Mouse (Mus musculus) Muller cell, postnatal 12 days (primary cell): Measurements from ENCODE around the gene Fhod1.

Experiments used
- DNase-seq: peaks from one replicate; pipeline ENCODE4 v3.0.0-alpha.2; 2015; ENCODE audit errors: inconsistent ontology term

Fhod1 gene

GRCm38 (mm10) chr8:105318662-105319190, 29.0 kb downstream of the Fhod1 start:
- no peak for DNase-seq

DNA sequence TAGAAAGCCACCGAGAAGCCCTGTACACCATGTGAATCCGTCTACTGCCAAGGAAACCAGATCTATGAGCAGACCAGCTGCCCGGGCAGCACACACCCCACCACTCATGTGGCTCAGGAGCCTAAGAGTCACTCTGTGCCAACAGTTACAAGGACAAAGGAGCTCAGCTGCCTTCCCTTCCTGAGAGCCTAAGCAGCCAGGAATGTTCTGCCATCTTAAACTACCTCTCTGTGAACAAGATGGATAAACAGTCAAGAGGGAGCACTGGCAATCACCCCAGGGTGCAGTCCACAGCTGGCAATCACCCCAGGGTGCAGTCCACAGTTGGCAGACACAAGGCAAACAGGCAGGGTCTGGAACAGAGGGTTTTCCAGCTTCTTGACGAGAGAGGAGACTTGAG, 29.8 kb downstream of the Fhod1 start:
- no peak for DNase-seq

DNA sequence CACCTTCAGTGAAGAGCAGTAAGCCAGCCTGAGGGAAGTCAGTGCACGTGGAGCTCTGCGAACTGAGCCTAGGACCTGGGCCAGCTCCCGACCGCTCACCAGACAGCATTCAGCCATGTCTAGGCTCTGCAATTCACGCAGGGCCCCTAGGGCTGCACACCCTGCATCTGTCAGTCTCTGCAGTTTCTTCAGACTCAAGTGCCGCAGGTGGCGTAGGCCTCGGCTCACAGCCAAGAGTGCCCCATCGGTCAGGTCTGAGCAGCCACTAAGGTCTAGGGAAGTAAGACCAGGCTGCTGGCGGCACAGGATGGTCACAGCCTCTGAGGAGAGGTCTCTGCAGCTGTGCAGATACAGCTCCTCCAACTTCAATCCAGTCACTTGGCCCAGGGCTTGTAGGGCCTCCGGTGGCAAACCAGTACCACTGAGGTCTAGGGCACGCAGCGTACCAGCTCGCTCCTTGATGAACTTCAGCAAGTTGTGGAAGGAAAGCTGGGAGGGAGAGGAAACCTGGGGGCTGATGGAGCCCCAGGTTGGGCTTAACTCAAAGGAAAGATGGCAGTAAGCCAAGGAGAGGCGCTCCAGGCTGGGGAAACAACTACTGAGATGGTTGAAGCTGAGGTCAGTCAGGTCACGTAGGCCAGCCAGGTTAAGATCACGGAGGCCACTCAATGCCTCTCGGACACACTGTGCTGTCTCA, 32.5 kb downstream of the Fhod1 start:
- DNase-seq = no peak

DNA sequence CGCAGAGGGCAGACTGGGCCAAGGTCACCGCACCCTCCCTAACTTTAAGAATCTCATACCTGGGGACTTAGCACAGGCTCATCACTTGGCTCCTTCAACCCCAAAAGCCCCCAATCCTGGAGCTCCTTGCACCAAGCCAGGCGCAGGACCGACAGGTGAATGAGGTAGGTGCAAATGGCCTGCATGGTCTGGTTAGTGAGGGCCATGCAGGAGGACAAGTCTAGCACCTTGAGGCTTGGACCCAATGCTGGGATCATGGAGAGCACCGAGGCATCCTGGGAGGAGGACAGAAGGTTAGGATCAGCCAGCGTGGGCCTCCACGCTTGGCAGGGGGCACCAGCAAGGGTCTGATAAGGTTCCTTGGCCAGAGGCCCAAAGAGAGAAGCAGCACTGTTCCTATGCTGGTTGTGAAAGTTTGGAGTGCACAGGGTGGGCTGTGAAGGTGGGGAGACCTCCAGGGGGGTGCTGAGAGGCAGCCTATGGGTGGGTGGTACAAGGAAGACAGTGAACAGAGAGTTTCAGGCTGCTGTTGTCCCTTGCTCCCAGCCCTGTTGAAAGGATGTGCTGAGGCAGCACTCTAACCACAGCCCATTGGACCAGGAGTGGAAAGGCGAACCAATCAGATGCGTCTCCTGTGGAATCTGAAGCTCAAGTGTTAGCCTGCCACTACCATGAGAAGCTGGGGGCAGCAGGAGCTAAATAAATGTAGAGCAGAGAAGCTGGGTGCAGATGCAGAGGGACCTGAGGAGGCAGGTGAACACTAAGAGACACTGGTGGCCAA, 33.9 kb downstream of the Fhod1 start:
- no peak for DNase-seq

- no peak for DNase-seq
Measured at GRCm38 (mm10) chr8:105312891-105313481, 34.8 kb downstream of the Fhod1 start.

GRCm38 (mm10) chr8:105311718-105312117, 36.0 kb downstream of the Fhod1 start:
- no peak for DNase-seq

GRCm38 (mm10) chr8:105310118-105310517, 37.6 kb downstream of the Fhod1 start:
- DNase-seq = no peak

GRCm38 (mm10) chr8:105309142-105309847, 38.5 kb downstream of the Fhod1 start:
- no peak for DNase-seq

DNA sequence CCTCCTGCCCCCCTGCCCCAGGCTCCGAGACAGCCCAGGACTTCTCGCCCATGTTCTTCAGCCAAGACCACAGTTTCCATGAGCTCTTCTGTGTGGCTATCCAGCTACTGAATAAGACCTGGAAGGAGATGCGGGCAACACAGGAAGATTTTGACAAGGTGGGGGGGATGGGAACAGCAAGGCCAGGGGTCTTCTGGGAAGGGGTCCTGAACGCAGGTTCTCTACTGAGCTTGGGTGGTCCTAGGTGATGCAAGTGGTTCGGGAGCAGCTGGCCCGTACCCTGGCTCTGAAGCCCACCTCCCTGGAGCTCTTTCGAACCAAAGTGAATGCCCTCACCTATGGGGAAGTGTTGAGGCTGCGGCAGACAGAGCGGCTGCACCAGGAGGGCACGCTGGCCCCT, 39.3 kb downstream of the Fhod1 start:
- no peak for DNase-seq

DNA sequence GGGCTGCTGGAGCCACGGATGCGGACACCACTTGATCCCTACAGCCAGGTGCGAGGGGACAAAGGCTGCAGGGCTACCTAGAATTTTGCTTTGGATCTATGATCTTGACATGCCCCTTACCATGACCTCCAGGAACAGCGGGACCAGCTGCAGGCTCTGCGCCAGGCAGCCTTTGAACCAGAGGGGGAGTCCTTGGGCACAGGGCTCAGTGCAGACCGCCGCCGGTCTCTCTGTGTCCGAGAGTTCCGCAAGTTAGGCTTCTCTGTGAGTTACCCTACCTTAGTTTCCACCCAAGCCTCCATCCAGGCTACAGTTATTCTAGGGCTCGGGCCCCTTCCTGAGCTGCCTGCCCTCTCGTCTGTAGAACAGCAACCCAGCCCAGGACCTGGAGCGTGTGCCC, 40.1 kb downstream of the Fhod1 start:
- no peak for DNase-seq

DNA sequence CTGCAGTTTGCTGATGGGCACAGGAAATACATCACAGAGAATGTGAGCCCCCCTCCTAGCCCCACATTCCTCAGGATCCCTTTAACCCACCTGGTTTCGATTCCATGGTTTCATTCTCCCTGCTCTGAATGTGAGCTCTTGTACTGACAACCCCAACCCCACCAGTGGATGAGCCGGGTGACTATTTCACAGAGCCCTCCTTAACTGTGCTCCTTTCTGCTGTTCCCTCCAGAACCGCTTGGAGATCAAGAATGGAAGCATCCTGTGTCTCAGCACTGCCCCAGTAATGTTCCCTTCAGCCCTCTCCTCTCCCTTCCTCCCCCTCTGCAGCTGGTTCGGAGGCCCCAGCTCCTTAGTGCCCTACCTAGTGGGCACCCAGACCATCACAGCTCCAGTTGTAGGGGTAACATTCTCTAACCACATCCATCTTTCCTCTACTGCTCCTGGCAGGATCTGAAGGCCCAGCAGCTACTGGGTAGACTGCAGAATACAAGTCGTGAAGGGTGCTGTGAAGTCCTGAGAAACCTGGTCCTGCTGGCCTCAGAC, 41.5 kb downstream of the Fhod1 start:
- no peak for DNase-seq

DNA sequence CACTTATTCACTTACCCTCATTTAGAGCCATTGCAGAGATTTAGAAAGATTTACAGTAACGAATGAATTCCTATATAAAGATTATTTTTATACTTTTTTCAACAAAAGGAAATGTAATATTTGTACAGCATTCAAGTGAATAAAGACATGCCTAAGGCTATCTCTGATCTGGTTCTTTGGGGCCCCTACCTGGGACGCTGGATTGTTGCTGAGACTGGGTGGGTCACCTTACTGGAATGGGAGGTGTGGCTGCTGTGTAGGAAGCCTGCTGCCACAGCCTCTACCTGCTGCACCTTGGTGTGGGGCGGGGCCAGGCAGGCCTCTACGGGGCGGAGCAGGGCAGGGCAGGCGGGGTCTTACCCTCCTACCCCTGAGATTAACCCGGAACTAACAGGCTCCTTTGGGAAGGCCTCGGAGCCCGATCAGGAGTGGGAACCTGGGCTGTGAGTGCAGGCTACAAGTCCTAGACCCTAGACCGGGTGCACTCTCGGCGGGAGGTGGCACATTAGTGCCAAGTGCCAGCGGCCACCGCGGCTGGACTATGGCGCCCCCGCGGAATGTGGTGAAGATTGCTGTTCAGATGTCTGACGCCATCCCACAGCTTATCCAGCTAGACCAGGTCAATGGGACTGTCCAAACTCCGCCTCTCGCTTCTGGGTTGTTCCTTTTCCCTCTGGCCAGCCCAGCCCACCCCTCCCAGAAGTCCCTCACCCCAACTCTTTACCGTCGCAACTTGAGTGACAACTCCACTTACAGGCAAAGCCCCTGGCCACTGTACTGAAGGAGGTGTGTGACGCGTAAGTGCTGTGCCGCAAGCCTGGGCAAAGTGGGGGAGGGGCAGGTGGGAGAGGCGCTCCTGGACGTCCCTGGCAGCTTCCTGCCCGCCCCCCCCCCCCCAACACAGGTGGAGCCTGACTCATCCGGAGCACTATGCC, 42.3 kb downstream of the Fhod1 start, which contains the start of gene Elmo3:
TSS of gene Elmo3 (plus strand) at position 391 of the 935 bp plus-strand sequence.
- peak; percentile 81 for DNase-seq

GRCm38 (mm10) chr8:105304325-105305210, 43.2 kb downstream of the Fhod1 start:
- peak; percentile 83 for DNase-seq

- DNase-seq = peak; percentile 71
Measured at GRCm38 (mm10) chr8:105303874-105304273, 43.9 kb downstream of the Fhod1 start.

DNA sequence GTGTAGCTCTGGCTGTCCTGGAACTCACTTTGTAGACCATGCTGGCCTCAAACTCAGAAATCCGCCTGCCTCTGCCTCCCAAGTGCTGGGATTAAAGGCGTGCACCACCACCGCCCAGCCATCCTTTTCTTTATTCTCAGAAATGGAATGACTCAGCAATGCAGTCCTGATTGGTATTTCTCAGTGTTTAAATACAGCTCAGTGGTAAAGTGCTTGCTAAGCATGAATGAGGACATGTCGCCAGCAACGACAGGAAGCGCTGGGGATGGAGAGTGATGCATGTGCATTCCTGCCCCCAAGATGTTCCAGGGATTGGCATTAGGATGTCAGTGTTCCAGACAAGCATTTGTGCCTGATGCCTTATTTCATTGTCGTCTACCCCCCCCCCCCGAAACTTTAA, 44.4 kb downstream of the Fhod1 start:
- DNase-seq = peak; percentile 10

DNA sequence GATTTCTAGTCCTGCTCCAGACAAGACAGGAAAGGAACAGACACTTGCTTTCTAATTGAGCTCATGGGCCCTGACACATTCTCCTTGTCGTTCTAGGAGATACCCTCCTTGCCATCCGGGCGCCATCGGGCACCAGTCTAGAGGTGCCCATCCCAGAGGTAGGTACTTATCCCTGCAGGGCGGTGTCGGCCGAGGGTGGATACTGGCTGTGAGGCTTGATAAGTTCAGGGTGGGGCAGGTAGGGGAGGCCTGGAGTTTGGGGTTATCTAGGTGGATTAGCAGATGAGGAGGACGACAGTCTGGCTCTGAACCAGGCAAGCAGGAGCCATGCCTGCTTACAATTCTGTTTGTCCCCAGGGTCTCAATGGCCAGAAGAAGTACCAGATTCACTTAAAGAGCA, 47.8 kb downstream of the Fhod1 start:
- DNase-seq = no peak

DNA sequence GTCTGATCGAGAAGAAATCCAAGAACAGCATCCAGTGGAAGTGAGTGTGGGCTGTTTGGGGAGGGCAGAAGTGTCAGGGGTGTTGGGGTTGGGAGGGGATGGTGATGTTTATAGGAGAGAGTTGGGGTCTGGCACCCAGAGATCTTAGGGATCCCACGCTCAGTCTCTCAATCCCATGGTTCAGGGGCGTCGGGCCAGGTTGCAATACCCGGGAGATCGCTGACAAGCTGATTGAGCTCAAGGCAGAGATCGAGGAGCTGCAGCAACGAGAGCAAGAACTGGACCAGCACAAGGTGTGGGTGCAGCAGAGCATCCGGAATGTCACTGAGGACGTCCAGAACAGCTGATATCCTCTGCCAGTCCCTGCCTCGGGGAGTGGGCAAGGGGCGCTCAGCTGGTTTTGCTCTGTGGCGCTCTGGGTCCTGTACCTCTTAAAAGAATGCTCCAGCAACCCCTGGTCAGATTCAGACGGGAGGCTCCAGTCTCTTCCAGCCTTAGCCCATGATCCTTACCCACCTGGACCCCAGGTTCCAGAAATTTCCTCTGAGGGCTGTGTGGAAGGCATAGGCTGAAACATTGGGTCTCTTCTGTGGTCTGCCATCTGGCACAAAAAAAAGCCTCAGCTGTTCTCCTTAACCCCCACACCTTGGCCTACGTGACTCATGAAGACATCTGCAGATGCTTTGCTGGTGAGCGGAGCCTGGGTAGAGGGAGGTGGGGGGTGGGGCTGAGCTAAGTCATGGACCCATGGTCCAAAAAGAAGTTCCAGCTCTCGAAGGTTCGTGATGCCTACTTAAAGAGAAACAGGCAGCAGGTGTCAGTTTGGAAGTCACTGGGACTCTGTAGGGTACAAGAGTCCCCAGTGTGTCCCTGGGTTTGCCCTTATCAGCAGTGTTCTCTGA, 49.2 kb downstream of the Fhod1 start:
- no peak for DNase-seq

DNA sequence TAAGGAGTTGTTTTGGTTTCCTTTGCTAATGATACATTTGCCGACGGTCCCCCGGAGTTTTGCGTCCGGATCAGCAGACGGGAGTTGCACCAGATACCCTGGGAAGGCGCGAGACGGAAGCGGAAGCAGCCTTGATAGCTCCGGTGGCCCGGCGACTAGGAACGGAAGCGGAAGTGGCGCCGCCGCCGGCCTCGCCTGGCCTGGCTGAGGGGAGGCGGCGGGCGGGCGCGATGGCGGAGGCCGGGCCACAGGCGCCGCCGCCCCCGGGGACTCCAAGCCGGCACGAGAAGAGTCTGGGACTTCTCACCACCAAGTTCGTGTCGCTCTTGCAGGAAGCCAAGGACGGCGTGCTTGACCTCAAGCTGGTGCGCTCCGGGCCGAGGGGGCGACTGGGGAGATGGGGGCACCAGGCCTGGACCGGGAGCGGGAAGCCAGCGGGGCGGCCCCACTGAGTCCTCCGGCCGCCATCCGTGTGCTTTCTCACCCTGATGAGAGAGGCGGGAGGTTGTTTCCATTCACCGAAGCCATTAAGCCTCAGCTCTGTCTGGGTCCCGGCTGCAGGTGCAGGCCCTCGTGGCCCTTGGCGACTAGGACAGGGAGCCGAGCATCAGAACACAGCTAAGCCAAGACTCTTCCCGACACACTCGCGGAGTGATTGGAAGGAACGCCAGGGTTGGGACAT, 50.1 kb downstream of the Fhod1 start, which contains the start of gene E2f4:
TSS of gene E2f4 (plus strand) at position 153 of the 682 bp plus-strand sequence.
- peak; percentile 90 for DNase-seq
